Mouse (Mus musculus) stomach, postnatal 0 days (tissue): ENCODE results near the gene Gm5426.

Experiments used
- CTCF ChIP-seq: IDR thresholded peaks from 2 replicates; pipeline ENCODE4 v1.5.1; 2016; ENCODE audit warnings: antibody characterized with exemption, low read depth, mild to moderate bottlenecking, moderate library complexity
- EP300 ChIP-seq: optimal IDR thresholded peaks from 2 replicates; pipeline ENCODE3; 2016; ENCODE audit warnings: antibody characterized with exemption

GRCm38 (mm10) chr10:96173771-96174170, 37.4 kb downstream of the Gm5426 start:
- TF ChIP-seq CTCF (no peak), EP300 (no peak)
